Mouse (Mus musculus) liver, embryonic 13.5 days (tissue): ENCODE measurements around the gene Tcf7. TPM values are rescaled to one million over a fixed set of nuclear protein-coding genes. Genes with fewer than 3 reads are reported as not detected.

ENCODE experiments used
- ATAC-seq: fragments of 200-750 bp; cut with Nextera tagmentation; 2 replicates; pipeline ENCODE4 v1.8.0; 2017; ENCODE audit warnings: low read depth, mild to moderate bottlenecking, moderate number of reproducible peaks, moderate library complexity
- DNase-seq: peaks from one replicate; pipeline ENCODE4 v3.0.0; 2022
- H3K27ac ChIP-seq: fragments of 300-500 bp; sonication (generic); 2 replicates; pipeline ENCODE4 v1.5.1; 2015; ENCODE audit warnings: moderate library complexity, mild to moderate bottlenecking, inconsistent platforms
- H3K27me3 ChIP-seq: fragments of 300-500 bp; sonication (generic); 2 replicates; pipeline ENCODE4 v1.6.1; 2015; ENCODE audit warnings: mild to moderate bottlenecking, inconsistent platforms
- H3K36me3 ChIP-seq: fragments of 300-500 bp; sonication (generic); 2 replicates; pipeline ENCODE4 v1.6.1; 2015; ENCODE audit warnings: mild to moderate bottlenecking, inconsistent platforms
- H3K4me1 ChIP-seq: fragments of 300-500 bp; sonication (generic); replicated peaks from 2 replicates; pipeline ENCODE4 v1.6.1; 2015; ENCODE audit warnings: inconsistent platforms
- H3K4me2 ChIP-seq: fragments of 300-500 bp; sonication (generic); 2 replicates; pipeline ENCODE4 v1.6.1; 2015; ENCODE audit warnings: inconsistent platforms, mild to moderate bottlenecking, moderate library complexity
- H3K4me3 ChIP-seq: fragments of 300-500 bp; sonication (generic); replicated peaks from 2 replicates; pipeline ENCODE4 v1.5.1; 2015; ENCODE audit warnings: mild to moderate bottlenecking, inconsistent platforms
- H3K9ac ChIP-seq: fragments of 300-500 bp; sonication (generic); 2 replicates; pipeline ENCODE4 v1.6.1; 2015; ENCODE audit warnings: mild to moderate bottlenecking, inconsistent platforms
- H3K9me3 ChIP-seq: fragments of 300-500 bp; sonication (generic); replicated peaks from 2 replicates; pipeline ENCODE4 v1.6.1; 2016; ENCODE audit warnings: inconsistent platforms
- WGBS: fragments of 180-500 bp; shearing (Covaris S2); methylation state at CpG from one replicate; pipeline ENCODE4 v1.1.7; 2015; ENCODE audit not compliant: insufficient replicate concordance; 5-methylcytosine and 5-hydroxymethylcytosine counted together
- polyA plus RNA-seq: library from polyadenylated mRNA; unstranded; fragments of >200 nt; fragmentation: Nextera tagmentation; extraction: Ambion mirVana; gene quantifications from 2 replicates; pipeline ENCODE4 v1.2.1, GENCODE M21; 2015

The Tcf7 gene
- polyA plus RNA-seq, 1 experiment from 2014 or later, result 1.9 TPM

GRCm38 (mm10) chr11:52282420-52282773 is 417 bp downstream of the Tcf7 start:
- Histone ChIP-seq H3K4me1 (peaks cover 20% of the 10 kb centered on the region), H3K4me3 (peak overlapping the region; percentile 62), H3K27me3 (peaks cover 80% of the 10 kb centered on the region), H3K4me2 (peak overlapping the region; percentile 81), H3K27ac (no peak overlapping the region), H3K9ac (peak overlapping the region; percentile 42; the same call in 1 of the 2 replicates), H3K9me3 (no peaks in the 10 kb centered on the region), H3K36me3 (no peaks in the 10 kb centered on the region; the same call in 1 of the 2 replicates)
- no peak for DNase-seq
- no peak for ATAC-seq
- 2% methylated on average over 19 of the region's 19 CpGs for WGBS

- H3K9me3 ChIP-seq, result no peaks in the 10 kb centered on the region
- no peaks in the 10 kb centered on the region; the same call in 1 of the 2 replicates for H3K36me3 ChIP-seq
- DNase-seq (no peak), ATAC-seq (no peak)
- peaks cover 20% of the 10 kb centered on the region for H3K4me1 ChIP-seq
- 0 out of 2 replicates have a peak overlapping the region, but pooled peaks have one; percentile 62 for H3K4me3 ChIP-seq
- peak overlapping the region; percentile 81; the same call in 1 of the 2 replicates for H3K4me2 ChIP-seq
- 46% methylated on average over 19 of the region's 19 CpGs for whole genome bisulfite sequencing
- no peak overlapping the region for H3K27ac ChIP-seq
- peaks cover 79% of the 10 kb centered on the region for H3K27me3 ChIP-seq
- H3K9ac ChIP-seq, result no peak overlapping the region
Measured at GRCm38 (mm10) chr11:52281568-52282328, 1.1 kb downstream of the Tcf7 start.

GRCm38 (mm10) chr11:52280566-52281455 is 2.0 kb downstream of the Tcf7 start:
- Histone ChIP-seq H3K36me3 (no peaks in the 10 kb centered on the region; the same call in 1 of the 2 replicates), H3K27me3 (peaks cover 70% of the 10 kb centered on the region), H3K9me3 (no peaks in the 10 kb centered on the region), H3K4me2 (no peak overlapping the region), H3K4me3 (no peak overlapping the region), H3K4me1 (peaks cover 20% of the 10 kb centered on the region), H3K27ac (no peak overlapping the region), H3K9ac (no peak overlapping the region)
- WGBS, result 73% methylated on average over 11 of the region's 11 CpGs
- ATAC-seq (no peak), DNase-seq (no peak)

GRCm38 (mm10) chr11:52279611-52280145 is 3.1 kb downstream of the Tcf7 start:
- H3K27ac ChIP-seq, result no peak overlapping the region
- WGBS, result 79% methylated on average over 8 of the region's 8 CpGs
- no peak overlapping the region for H3K4me3 ChIP-seq
- H3K9me3 ChIP-seq, result no peaks in the 10 kb centered on the region
- H3K27me3 ChIP-seq, result peaks cover 59% of the 10 kb centered on the region
- DNase-seq, result no peak
- no peak overlapping the region for H3K4me2 ChIP-seq
- no peaks in the 10 kb centered on the region; the same call in 1 of the 2 replicates for H3K36me3 ChIP-seq
- ATAC-seq, result no peak
- H3K4me1 ChIP-seq, result peaks cover 20% of the 10 kb centered on the region
- no peak overlapping the region for H3K9ac ChIP-seq

GRCm38 (mm10) chr11:52278991-52279390 is 3.8 kb downstream of the Tcf7 start:
- WGBS, result 76% methylated on average over 6 of the region's 6 CpGs
- DNase-seq, result no peak
- ATAC-seq, result no peak
- Histone ChIP-seq H3K36me3 (no peaks in the 10 kb centered on the region; the same call in 1 of the 2 replicates), H3K4me3 (no peak overlapping the region), H3K27ac (no peak overlapping the region), H3K4me2 (no peak overlapping the region), H3K9ac (no peak overlapping the region), H3K9me3 (no peaks in the 10 kb centered on the region), H3K27me3 (peaks cover 52% of the 10 kb centered on the region), H3K4me1 (peaks cover 16% of the 10 kb centered on the region)

GRCm38 (mm10) chr11:52278164-52278563 is 4.7 kb downstream of the Tcf7 start:
- no peak overlapping the region for H3K27ac ChIP-seq
- H3K9ac ChIP-seq, result no peak overlapping the region
- H3K36me3 ChIP-seq, result no peaks in the 10 kb centered on the region; the same call in 1 of the 2 replicates
- 86% methylated on average over 3 of the region's 3 CpGs for WGBS
- no peak overlapping the region for H3K4me2 ChIP-seq
- ATAC-seq, result no peak
- peaks cover 14% of the 10 kb centered on the region for H3K4me1 ChIP-seq
- H3K4me3 ChIP-seq, result no peak overlapping the region
- H3K9me3 ChIP-seq, result no peaks in the 10 kb centered on the region
- peaks cover 43% of the 10 kb centered on the region for H3K27me3 ChIP-seq
- DNase-seq, result no peak

- Histone ChIP-seq H3K36me3 (no peaks in the 10 kb centered on the region; the same call in 1 of the 2 replicates), H3K4me2 (no peak overlapping the region), H3K4me3 (no peak overlapping the region), H3K9ac (no peak overlapping the region), H3K27ac (no peak overlapping the region), H3K4me1 (peaks cover 9% of the 10 kb centered on the region), H3K9me3 (no peaks in the 10 kb centered on the region), H3K27me3 (peaks cover 38% of the 10 kb centered on the region)
- DNase-seq, result no peak
- WGBS, result 72% methylated on average over 6 of the region's 6 CpGs
- ATAC-seq, result no peak
Measured at GRCm38 (mm10) chr11:52277433-52278150, 5.2 kb downstream of the Tcf7 start.

- ATAC-seq (no peak), DNase-seq (no peak)
- Histone ChIP-seq H3K9ac (no peak overlapping the region), H3K4me3 (no peak overlapping the region), H3K27ac (no peak overlapping the region), H3K36me3 (no peaks in the 10 kb centered on the region; the same call in 1 of the 2 replicates), H3K27me3 (peaks cover 32% of the 10 kb centered on the region), H3K9me3 (no peaks in the 10 kb centered on the region), H3K4me2 (no peak overlapping the region), H3K4me1 (peaks cover 7% of the 10 kb centered on the region; the same call in 1 of the 2 replicates)
- WGBS, result 73% methylated on average over 8 of the region's 8 CpGs
Measured at GRCm38 (mm10) chr11:52276961-52277391, 5.8 kb downstream of the Tcf7 start.

GRCm38 (mm10) chr11:52275774-52276555 is 6.8 kb downstream of the Tcf7 start:
- no peak for DNase-seq

GRCm38 (mm10) chr11:52275366-52275765 is 7.4 kb downstream of the Tcf7 start:
- 0 out of 2 replicates have a peak, but pooled peaks cover 7% of the 10 kb centered on the region for H3K4me1 ChIP-seq
- no peak overlapping the region for H3K9ac ChIP-seq
- H3K36me3 ChIP-seq, result no peaks in the 10 kb centered on the region; the same call in 1 of the 2 replicates
- no peak overlapping the region for H3K4me2 ChIP-seq
- DNase-seq (no peak), ATAC-seq (no peak)
- WGBS, result 48% methylated on average over 8 of the region's 8 CpGs
- no peak overlapping the region for H3K27ac ChIP-seq
- no peak overlapping the region for H3K4me3 ChIP-seq
- no peaks in the 10 kb centered on the region for H3K9me3 ChIP-seq
- H3K27me3 ChIP-seq, result peaks cover 15% of the 10 kb centered on the region

More at GRCm38 (mm10) chr11:52275774-52276555, 6.8 kb downstream of the Tcf7 start:
- no peak for ATAC-seq
- Histone ChIP-seq H3K9ac (no peak overlapping the region), H3K27me3 (peaks cover 21% of the 10 kb centered on the region), H3K4me1 (0 out of 2 replicates have a peak, but pooled peaks cover 7% of the 10 kb centered on the region), H3K4me2 (no peak overlapping the region), H3K9me3 (no peaks in the 10 kb centered on the region), H3K27ac (no peak overlapping the region), H3K36me3 (no peaks in the 10 kb centered on the region; the same call in 1 of the 2 replicates), H3K4me3 (no peak overlapping the region)
- WGBS, result 64% methylated on average over 9 of the region's 9 CpGs
